Mouse (Mus musculus) MEL (cell line): ENCODE measurements at regions not wholly inside any gene's neighbourhood (a gene's known extent, or its start where the extent isn't known, plus 50 kb on each side); places are given as distances from the start of the nearest gene placed in this dataset.

ENCODE experiments used
- EP300 ChIP-seq, 2 experiments: IDR thresholded peaks; 2 replicates each; pipeline ENCODE4 v1.6.1; 2011; ENCODE audit warnings: improper control_type of control experiment in 2 of 2, low read length in 2 of 2, low read depth in 1 of 2, mild to moderate bottlenecking in 1 of 2
- HCFC1 ChIP-seq: IDR thresholded peaks from 2 replicates; pipeline ENCODE4 v1.6.1; 2012; ENCODE audit warnings: low read depth, mild to moderate bottlenecking, inconsistent platforms, low read length, improper control_type of control experiment, moderate library complexity
- JUND ChIP-seq: IDR thresholded peaks from 2 replicates; pipeline ENCODE4 v1.6.1; 2011; ENCODE audit warnings: low read depth, mild to moderate bottlenecking, improper control_type of control experiment, low read length
- MAFK ChIP-seq: IDR thresholded peaks from 2 replicates; pipeline ENCODE4 v1.6.1; 2011; ENCODE audit warnings: low read depth, mild to moderate bottlenecking, low read length, improper control_type of control experiment, borderline replicate concordance
- MXI1 ChIP-seq: IDR thresholded peaks from 2 replicates; pipeline ENCODE4 v1.6.1; 2011; ENCODE audit warnings: mild to moderate bottlenecking, low read depth, low read length, improper control_type of control experiment
- MYC ChIP-seq: IDR thresholded peaks from 2 replicates; pipeline ENCODE4 v1.6.1; 2011; ENCODE audit warnings: low read depth, mild to moderate bottlenecking, low read length, improper control_type of control experiment, moderate library complexity
- NELFE ChIP-seq: IDR thresholded peaks from 2 replicates; pipeline ENCODE4 v1.6.1; 2011; ENCODE audit warnings: low read depth, low read length, improper control_type of control experiment
- RCOR1 ChIP-seq: IDR thresholded peaks from 2 replicates; pipeline ENCODE4 v1.6.1; 2012; ENCODE audit warnings: low read depth, mild to moderate bottlenecking, inconsistent platforms, low read length, improper control_type of control experiment
- USF1 ChIP-seq: IDR thresholded peaks from 2 replicates; pipeline ENCODE4 v1.6.1; 2014; ENCODE audit warnings: low read depth, mild to moderate bottlenecking, inconsistent platforms, low read length, improper control_type of control experiment, moderate library complexity

DNA sequence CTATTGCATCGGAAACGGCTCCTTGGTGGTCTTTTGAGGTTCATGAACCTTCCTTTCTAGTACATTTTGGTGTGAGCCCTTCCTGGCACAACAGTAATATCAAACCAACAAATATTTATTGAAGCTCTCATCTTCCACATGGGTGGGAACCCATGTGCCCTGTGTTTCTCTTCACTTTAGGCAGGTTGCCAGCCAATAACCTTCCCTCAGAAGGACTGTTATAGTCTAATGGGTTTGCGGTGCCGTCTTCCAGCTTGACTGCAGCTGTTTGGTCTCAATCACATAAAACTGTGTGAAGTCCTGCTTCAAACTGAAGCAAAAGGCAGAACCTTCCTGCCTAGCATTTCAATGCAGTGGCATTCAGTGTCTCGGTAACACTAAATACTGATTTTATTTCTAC is 69.4 kb upstream of the Irak1bp1 start:
- TF ChIP-seq MAFK, result no peak
- no peak for TF ChIP-seq HCFC1
- TF ChIP-seq NELFE, result no peak
- TF ChIP-seq MXI1, result no peak
- no peak for TF ChIP-seq RCOR1
- TF ChIP-seq EP300 (IDR thresholded peaks at IDR 0.05; ENCODE audit: low read depth in 1 of 2, low read length in 2 of 2), result no peak
- TF ChIP-seq USF1, result no peak
- no peak for TF ChIP-seq MYC
- no peak for TF ChIP-seq JUND
